Mouse (Mus musculus): ENCODE results near the gene Plscr3. TPM values are rescaled to one million over a fixed set of nuclear protein-coding genes. Genes with fewer than 3 reads are reported as not detected.

Gene Plscr3
- polyA plus RNA-seq, 1 experiment from 2014 or later = 20.8 TPM

DNA sequence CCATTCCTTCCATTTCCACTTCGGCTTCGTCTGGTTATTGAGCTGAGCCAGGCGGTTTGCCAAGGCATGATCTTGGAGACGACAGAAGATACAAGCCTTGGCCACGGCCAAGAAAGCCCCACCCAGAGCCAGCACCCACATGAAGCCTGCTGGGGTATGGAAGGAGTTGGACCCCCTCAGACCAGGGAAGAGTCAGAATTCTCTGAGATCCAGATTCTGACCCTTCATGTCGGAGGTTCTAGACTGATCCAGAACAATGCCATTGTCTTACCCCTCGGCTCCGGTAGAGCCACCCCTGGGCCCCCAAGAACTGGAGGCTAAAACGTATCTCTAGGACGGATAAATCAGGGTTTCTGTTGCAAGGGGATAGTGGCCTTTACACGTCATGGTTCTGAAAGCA lies 31.7 kb downstream of the Plscr3 start, which contains the start of gene Tmem95:
Gene Tmem95, minus strand, starts transcription at position 141 of the 400 bp plus-strand sequence.
- 81% methylated on average over 11 of the region's 11 CpGs for WGBS (ENCODE audit: insufficient replicate concordance)

DNA sequence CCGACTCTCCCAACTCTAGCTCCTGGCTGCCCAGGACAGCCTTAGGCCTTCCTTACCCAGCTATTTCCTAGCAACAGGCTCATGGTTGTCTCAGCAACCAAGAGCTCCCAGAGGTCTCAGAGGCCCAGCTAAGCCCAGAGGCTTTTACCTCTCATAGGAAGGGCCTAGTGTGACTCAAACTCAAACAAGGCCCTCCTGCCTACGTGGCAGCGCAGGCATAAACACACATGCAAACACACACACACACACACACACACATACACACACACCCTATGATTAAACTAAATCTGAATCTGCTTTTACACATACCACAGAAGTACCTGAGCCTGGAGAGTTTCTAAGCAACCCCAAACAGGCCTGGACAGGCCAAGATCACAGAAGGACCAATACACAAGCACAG lies 32.2 kb downstream of the Plscr3 start:
- TF ChIP-seq EP300 (IDR thresholded peaks at IDR 0.05; ENCODE audit: low read depth) (no peak), CTCF (IDR thresholded peaks at IDR 0.05; ENCODE audit: low read depth) (no peak)
- no peak for ATAC-seq
- Histone ChIP-seq H3K36me3 (replicated peaks; ENCODE audit: insufficient read depth, low read length) (0 out of 2 replicates have a peak, but pooled peaks cover under 1% of the 10 kb centered on the region), H3K27ac (ENCODE audit: low read depth) (no peak overlapping the region), H3K4me2 (ENCODE audit: low read depth, low read length) (0 out of 2 replicates have a peak overlapping the region, but pooled peaks have one; percentile 20), H3K9ac (replicated peaks) (no peak overlapping the region), H3K4me1 (ENCODE audit: insufficient read depth) (peaks cover 45% of the 10 kb centered on the region), H3K27me3 (ENCODE audit: insufficient read depth, low read length) (no peaks in the 10 kb centered on the region), H3K4me3 (ENCODE audit: low read depth, low read length) (no peak overlapping the region), H3K9me3 (ENCODE audit: low read length) (no peaks in the 10 kb centered on the region)
- no peak for DNase-seq
- 80% methylated on average over 3 of the region's 3 CpGs for WGBS (ENCODE audit: insufficient replicate concordance)

More for the DNA sequence above, 31.7 kb downstream of the Plscr3 start, which contains the start of gene Tmem95:
- Histone ChIP-seq H3K9ac (replicated peaks) (no peak within 1 kb of the TSS), H3K4me2 (ENCODE audit: low read depth, low read length) (peak within 1 kb of the TSS; percentile 20), H3K36me3 (replicated peaks; ENCODE audit: insufficient read depth, low read length) (no peaks in the 10 kb centered on the region), H3K4me1 (ENCODE audit: insufficient read depth) (peaks cover 45% of the 10 kb centered on the region), H3K27ac (ENCODE audit: low read depth) (no peak within 1 kb of the TSS), H3K9me3 (ENCODE audit: low read length) (no peaks in the 10 kb centered on the region), H3K4me3 (ENCODE audit: low read depth, low read length) (no peak within 1 kb of the TSS), H3K27me3 (ENCODE audit: insufficient read depth, low read length) (no peaks in the 10 kb centered on the region)
- TF ChIP-seq EP300 (IDR thresholded peaks at IDR 0.05; ENCODE audit: low read depth) (no peak), CTCF (IDR thresholded peaks at IDR 0.05; ENCODE audit: low read depth) (no peak)
- no peak for ATAC-seq
- no peak for DNase-seq

DNA sequence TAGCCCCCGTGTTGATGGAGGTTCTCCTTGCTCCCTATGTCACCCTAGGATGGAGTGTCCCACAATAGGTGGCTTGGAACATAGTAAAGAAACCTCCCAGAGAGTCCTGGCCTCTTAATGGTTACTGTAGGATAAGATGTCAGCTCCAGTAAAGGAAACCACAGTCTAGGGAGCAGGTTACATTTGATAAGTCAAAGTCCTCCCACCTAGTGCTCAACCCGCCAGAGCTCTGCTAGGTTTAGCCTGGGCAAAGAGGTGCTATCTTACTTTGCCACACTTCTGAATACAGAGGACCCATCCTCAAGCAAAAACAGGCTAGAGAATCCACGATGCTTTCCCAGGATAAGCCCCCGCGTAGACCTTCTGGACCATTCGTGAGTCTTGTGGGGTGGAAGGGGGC lies 32.8 kb downstream of the Plscr3 start:
- H3K36me3 ChIP-seq (replicated peaks; ENCODE audit: insufficient read depth, low read length) = 0 out of 2 replicates have a peak, but pooled peaks cover 5% of the 10 kb centered on the region
- no peak overlapping the region for H3K9ac ChIP-seq (replicated peaks)
- TF ChIP-seq CTCF (IDR thresholded peaks at IDR 0.05; ENCODE audit: low read depth) (no peak), EP300 (IDR thresholded peaks at IDR 0.05; ENCODE audit: low read depth) (no peak)
- no peak for DNase-seq
- 58% methylated on average over 6 of the region's 6 CpGs for WGBS (ENCODE audit: insufficient replicate concordance)
- H3K27ac ChIP-seq (ENCODE audit: low read depth) = no peak overlapping the region
- no peak overlapping the region for H3K4me3 ChIP-seq (ENCODE audit: low read depth, low read length)
- no peaks in the 10 kb centered on the region for H3K9me3 ChIP-seq (ENCODE audit: low read length)
- H3K4me2 ChIP-seq (ENCODE audit: low read depth, low read length) = peak overlapping the region; percentile 89
- peaks cover 46% of the 10 kb centered on the region for H3K4me1 ChIP-seq (ENCODE audit: insufficient read depth)
- no peaks in the 10 kb centered on the region for H3K27me3 ChIP-seq (ENCODE audit: insufficient read depth, low read length)
- no peak for ATAC-seq

DNA sequence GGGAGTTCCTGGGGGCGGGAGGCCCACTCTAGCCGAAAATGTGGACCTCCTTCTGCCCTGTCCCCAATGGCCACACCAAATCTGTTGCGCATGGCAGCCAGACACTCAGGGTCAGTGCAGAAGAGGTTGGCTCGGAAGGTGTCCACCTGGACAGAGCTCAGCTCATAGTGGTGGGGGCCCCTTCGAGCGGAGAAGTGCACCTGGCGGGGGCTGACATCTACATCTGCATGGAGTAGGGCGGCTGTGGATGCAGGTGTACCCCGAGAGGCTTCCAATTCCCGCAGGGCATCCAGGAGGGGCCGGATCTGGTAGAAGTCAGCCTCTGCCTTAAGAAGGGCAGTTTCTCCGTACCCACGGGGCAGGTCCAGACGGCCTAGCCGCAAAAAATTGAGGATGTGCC lies 33.5 kb downstream of the Plscr3 start:
- WGBS (ENCODE audit: insufficient replicate concordance) = 68% methylated on average over 15 of the region's 15 CpGs
- no peaks in the 10 kb centered on the region for H3K9me3 ChIP-seq (ENCODE audit: low read length)
- no peak overlapping the region for H3K27ac ChIP-seq (ENCODE audit: low read depth)
- H3K4me3 ChIP-seq (ENCODE audit: low read depth, low read length) = no peak overlapping the region
- H3K4me2 ChIP-seq (ENCODE audit: low read depth, low read length) = peak overlapping the region; percentile 89
- TF ChIP-seq CTCF (IDR thresholded peaks at IDR 0.05; ENCODE audit: low read depth) = no peak
- no peak for TF ChIP-seq EP300 (IDR thresholded peaks at IDR 0.05; ENCODE audit: low read depth)
- 0 out of 2 replicates have a peak, but pooled peaks cover 5% of the 10 kb centered on the region for H3K36me3 ChIP-seq (replicated peaks; ENCODE audit: insufficient read depth, low read length)
- no peaks in the 10 kb centered on the region for H3K27me3 ChIP-seq (ENCODE audit: insufficient read depth, low read length)
- H3K9ac ChIP-seq (replicated peaks) = peak overlapping the region; percentile 69; the same call in 1 of the 2 replicates
- DNase-seq (no peak), ATAC-seq (no peak)
- peaks cover 47% of the 10 kb centered on the region for H3K4me1 ChIP-seq (ENCODE audit: insufficient read depth)

DNA sequence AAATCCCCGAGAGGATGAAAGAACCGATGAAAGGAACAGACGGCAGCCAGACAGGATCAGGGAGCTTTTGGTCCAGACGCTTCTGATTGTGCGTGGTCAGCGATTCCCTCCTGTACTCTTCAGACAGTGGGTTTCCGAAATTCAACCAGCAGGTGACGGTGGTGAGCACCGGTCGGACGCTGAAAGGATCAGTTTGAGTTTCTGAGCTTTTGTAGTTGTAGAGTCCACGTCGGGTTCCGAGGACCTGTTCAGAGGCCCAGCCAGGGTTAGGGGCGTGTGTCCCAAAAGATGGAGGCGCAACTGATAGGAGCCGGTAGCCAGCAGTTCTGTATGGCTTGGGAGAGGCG lies 34.3 kb downstream of the Plscr3 start:
- peak overlapping the region; percentile 86 for H3K27ac ChIP-seq (ENCODE audit: low read depth)
- DNase-seq = peak; percentile 81

DNA sequence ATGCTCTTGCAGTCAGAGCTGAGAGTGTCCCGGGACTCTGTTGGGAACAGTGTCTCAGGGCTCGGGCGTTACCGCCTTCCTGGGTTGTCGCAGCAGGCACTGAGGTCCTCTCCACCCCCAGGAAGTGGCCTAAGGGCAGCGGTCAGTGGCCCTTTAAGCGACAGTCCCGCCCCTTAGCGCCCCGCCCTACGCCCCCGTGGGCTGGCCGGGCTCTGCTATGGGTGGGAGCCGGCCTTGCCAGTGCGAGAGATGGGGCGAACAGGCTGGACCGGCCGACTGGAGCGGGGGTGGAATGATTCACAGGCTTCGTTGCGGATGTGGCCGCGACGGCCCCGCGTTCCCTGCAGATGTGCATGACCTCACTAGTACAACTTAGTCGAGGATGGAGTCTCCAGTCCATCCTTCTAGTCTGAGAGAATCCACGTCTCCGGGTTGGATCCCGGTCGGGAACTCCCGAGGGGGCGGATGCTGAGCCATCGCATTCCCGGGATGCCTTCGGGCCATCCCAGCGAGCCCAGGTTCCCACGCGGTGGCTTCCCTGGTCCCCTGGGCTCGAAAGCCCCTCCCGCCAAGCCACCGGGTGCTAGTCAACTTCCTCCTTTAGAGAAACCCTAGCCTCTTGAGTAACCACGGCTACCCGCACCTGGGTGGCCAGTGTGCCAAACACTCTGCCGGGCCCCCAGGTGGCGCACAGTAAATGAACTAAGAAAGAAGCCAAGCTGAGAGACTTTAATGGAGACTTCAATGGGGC lies 34.9 kb downstream of the Plscr3 start, which contains the start of gene Kctd11:
Gene Kctd11, minus strand, starts transcription at position 554 of the 751 bp plus-strand sequence.
- H3K4me3 ChIP-seq (ENCODE audit: low read depth, low read length) = peak within 1 kb of the TSS; percentile 56
- DNase-seq = peak; percentile 86
- H3K27ac ChIP-seq (ENCODE audit: low read depth) = peak within 1 kb of the TSS; percentile 86
- peak; percentile 21; the same call in 1 of the 2 replicates for TF ChIP-seq EP300 (IDR thresholded peaks at IDR 0.05; ENCODE audit: low read depth)
- TF ChIP-seq CTCF (IDR thresholded peaks at IDR 0.05; ENCODE audit: low read depth) = peak; percentile 65
- 0 out of 2 replicates have a peak, but pooled peaks cover 5% of the 10 kb centered on the region for H3K36me3 ChIP-seq (replicated peaks; ENCODE audit: insufficient read depth, low read length)
- no peaks in the 10 kb centered on the region for H3K9me3 ChIP-seq (ENCODE audit: low read length)
- peak within 1 kb of the TSS; percentile 89 for H3K4me2 ChIP-seq (ENCODE audit: low read depth, low read length)
- ATAC-seq = peak; percentile 78
- WGBS (ENCODE audit: insufficient replicate concordance) = 2% methylated on average over 45 of the region's 46 CpGs
- H3K4me1 ChIP-seq (ENCODE audit: insufficient read depth) = peaks cover 46% of the 10 kb centered on the region
- H3K9ac ChIP-seq (replicated peaks) = peak within 1 kb of the TSS; percentile 69
- no peaks in the 10 kb centered on the region for H3K27me3 ChIP-seq (ENCODE audit: insufficient read depth, low read length)

More for the DNA sequence above, 34.3 kb downstream of the Plscr3 start:
- Histone ChIP-seq H3K9me3 (ENCODE audit: low read length) (no peaks in the 10 kb centered on the region), H3K4me2 (ENCODE audit: low read depth, low read length) (peak overlapping the region; percentile 89), H3K36me3 (replicated peaks; ENCODE audit: insufficient read depth, low read length) (0 out of 2 replicates have a peak, but pooled peaks cover 5% of the 10 kb centered on the region), H3K27me3 (ENCODE audit: insufficient read depth, low read length) (no peaks in the 10 kb centered on the region), H3K4me1 (ENCODE audit: insufficient read depth) (peaks cover 47% of the 10 kb centered on the region), H3K9ac (replicated peaks) (peak overlapping the region; percentile 69), H3K4me3 (ENCODE audit: low read depth, low read length) (peak overlapping the region; percentile 56)
- 1% methylated on average over 18 of the region's 18 CpGs for WGBS (ENCODE audit: insufficient replicate concordance)
- no peak for TF ChIP-seq EP300 (IDR thresholded peaks at IDR 0.05; ENCODE audit: low read depth)
- peak; percentile 95 for TF ChIP-seq CTCF (IDR thresholded peaks at IDR 0.05; ENCODE audit: low read depth)
- ATAC-seq = peak; percentile 63
